Mouse (Mus musculus): ENCODE measurements at regions not wholly inside any gene's neighbourhood (a gene's known extent, or its start where the extent isn't known, plus 50 kb on each side); places are given as distances from the start of the nearest gene placed in this dataset.
"Not testable (repeated sequence)": the region's sequence is repeated elsewhere in the genome, so short reads cannot be mapped to it uniquely, and the experiment has no call there.

DNA sequence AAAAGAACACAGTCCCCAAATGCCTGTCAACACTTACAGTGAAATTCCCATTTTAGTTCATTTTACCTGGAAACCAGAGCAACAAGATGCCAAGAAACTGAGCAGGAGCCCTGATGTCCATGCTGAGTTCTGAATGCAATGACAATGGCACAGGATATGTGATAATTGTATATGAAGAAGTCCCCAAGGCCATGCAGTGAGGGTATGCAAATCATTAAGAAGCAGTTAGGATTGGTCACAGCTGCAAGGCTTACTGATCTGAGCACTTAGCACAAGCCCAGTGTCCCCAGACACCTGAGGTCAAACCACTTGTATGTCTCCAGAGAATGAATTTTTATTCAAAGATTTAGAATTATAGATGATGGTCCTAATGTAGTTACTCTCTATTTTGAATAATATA, 419.0 kb upstream of the Tacstd2 start:
- not testable (repeated sequence) for H3K27me3 ChIP-seq (ENCODE audit: control insufficient read depth, insufficient read depth, low read length, poor library complexity, severe bottlenecking)
- DNase-seq (ENCODE audit: low read depth, low spot score), result peak; percentile 7

DNA sequence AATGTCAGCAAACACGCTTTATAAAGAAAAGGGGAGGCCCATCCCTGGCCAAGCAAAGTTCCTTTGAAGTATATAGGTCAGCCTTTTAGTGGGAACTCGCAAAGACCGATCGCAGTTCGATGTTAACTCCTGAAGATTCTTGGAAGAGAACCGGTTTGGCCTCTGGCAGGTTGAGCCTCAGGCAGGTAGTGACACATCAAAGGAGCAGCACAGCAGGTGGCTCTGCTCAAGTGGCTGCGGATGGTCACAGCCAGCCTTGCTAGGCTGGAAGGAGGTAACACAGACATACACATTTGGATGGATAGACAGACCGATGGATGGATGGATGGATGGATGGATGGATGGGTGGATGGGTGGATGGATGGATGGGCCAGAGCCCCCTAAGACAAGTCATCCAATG, 395.9 kb upstream of the Tacstd2 start:
- not testable (repeated sequence) for H3K36me3 ChIP-seq (ENCODE audit: control insufficient read depth, insufficient read depth, low read length, poor library complexity, severe bottlenecking); DNase-seq (ENCODE audit: low read depth, low spot score); H3K27me3 ChIP-seq (ENCODE audit: control insufficient read depth, insufficient read depth, low read length, poor library complexity, severe bottlenecking)

More for the DNA sequence above, 419.0 kb upstream of the Tacstd2 start:
- H3K36me3 ChIP-seq (ENCODE audit: control insufficient read depth, insufficient read depth, low read length, poor library complexity, severe bottlenecking), result not testable (repeated sequence)

DNA sequence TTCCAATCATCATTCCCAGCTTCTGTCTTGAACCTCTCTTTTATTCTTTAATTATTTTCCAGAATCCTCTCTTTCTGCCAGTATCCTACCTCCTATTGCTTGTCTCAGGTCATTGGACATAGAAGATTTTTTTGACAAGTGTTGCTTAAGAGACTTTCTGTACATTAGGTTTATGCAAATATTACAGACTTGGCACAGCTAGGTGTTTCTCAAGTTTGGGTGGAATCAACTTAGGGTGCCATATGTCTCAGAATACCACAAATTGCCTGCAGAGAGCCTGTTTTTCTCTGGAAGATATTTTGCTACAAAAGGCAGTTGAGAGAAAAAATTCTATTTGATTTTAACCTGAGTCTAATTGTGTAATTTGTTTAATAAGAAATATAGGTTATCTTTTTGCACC, 386.9 kb upstream of the Tacstd2 start:
- Histone ChIP-seq H3K36me3 (ENCODE audit: control insufficient read depth, insufficient read depth, low read length, poor library complexity, severe bottlenecking) (no peaks in the 10 kb centered on the region), H3K27me3 (ENCODE audit: control insufficient read depth, insufficient read depth, low read length, poor library complexity, severe bottlenecking) (no peaks in the 10 kb centered on the region)
- DNase-seq (ENCODE audit: low read depth, low spot score), result no peak

DNA sequence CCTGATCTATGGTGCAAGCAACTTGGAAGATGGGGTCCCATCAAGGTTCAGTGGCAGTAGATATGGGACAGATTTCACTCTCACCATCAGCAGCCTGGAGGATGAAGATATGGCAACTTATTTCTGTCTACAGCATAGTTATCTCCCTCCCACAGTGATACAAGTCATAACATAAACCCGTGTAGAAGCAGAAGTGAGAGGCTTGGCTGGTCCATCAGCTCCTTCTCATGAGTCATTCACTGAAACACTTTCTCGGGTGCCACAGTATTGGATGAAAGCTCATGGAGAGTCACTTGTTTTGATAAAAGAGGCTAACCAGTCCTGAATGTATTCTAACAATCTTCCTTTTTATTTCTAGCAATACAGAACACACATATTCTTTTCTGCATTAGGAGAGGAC, 378.3 kb upstream of the Tacstd2 start:
- Histone ChIP-seq H3K27me3 (ENCODE audit: control insufficient read depth, insufficient read depth, low read length, poor library complexity, severe bottlenecking) (no peaks in the 10 kb centered on the region), H3K36me3 (ENCODE audit: control insufficient read depth, insufficient read depth, low read length, poor library complexity, severe bottlenecking) (no peaks in the 10 kb centered on the region)
- peak; percentile 12 for DNase-seq (ENCODE audit: low read depth, low spot score)

DNA sequence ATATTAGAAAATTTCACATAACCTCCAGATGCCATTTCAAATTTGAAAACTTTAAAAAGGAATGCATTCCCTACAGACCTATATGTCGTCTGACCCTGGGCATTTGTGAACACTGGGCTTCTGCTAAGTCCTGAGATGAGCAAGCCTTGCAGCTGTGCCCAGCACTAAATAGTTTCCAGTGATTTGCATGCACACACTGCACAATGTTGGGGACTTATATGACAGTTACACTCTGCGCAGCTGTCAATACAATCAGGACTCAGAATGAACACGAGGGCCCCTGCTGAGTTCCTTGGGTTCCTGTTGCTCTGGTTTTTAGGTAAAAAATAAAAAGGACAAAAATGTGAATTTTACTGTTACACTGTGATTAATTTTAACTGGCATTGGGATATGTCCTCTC, 377.7 kb upstream of the Tacstd2 start:
- no peaks in the 10 kb centered on the region for H3K36me3 ChIP-seq (ENCODE audit: control insufficient read depth, insufficient read depth, low read length, poor library complexity, severe bottlenecking)
- H3K27me3 ChIP-seq (ENCODE audit: control insufficient read depth, insufficient read depth, low read length, poor library complexity, severe bottlenecking), result no peaks in the 10 kb centered on the region
- DNase-seq (ENCODE audit: low read depth, low spot score), result peak; percentile 4

DNA sequence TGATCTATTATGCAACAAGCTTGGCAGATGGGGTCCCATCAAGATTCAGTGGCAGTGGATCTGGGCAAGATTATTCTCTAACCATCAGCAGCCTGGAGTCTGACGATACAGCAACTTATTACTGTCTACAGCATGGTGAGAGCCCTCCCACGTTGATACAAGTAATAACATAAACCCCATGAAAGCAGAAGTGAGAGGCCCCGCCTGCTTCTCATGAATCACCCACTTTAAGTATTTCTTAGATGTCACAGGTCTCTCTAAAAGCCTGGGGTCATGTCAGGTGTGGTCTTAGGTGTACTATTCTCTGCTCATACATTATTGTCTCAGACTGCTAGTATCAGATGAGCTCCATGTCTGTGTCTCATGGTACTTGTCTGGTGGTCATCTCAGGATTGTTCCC, 360.9 kb upstream of the Tacstd2 start:
- Histone ChIP-seq H3K27me3 (ENCODE audit: control insufficient read depth, insufficient read depth, low read length, poor library complexity, severe bottlenecking) (no peaks in the 10 kb centered on the region), H3K36me3 (ENCODE audit: control insufficient read depth, insufficient read depth, low read length, poor library complexity, severe bottlenecking) (no peaks in the 10 kb centered on the region)
- peak; percentile 57 for DNase-seq (ENCODE audit: low read depth, low spot score)

DNA sequence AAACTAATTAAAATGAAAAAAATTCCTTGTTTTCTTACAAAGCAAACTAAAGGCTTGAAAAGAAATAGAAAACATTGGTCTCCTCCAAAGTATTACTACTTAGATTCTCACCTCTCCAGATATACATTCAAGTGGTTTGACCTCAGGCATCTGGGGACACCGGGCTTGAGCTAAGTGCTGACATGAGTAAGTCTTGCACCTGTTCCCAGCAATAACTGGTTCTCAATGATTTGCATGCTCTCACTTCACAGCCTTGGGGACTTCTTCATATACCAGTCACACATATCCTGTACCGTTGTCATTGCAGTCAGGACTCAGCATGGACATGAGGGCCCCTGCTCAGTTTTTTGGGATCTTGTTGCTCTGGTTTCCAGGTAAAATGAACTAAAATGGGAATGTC, 360.3 kb upstream of the Tacstd2 start:
- Histone ChIP-seq H3K27me3 (ENCODE audit: control insufficient read depth, insufficient read depth, low read length, poor library complexity, severe bottlenecking) (no peaks in the 10 kb centered on the region), H3K36me3 (ENCODE audit: control insufficient read depth, insufficient read depth, low read length, poor library complexity, severe bottlenecking) (no peaks in the 10 kb centered on the region)
- DNase-seq (ENCODE audit: low read depth, low spot score), result peak; percentile 50

DNA sequence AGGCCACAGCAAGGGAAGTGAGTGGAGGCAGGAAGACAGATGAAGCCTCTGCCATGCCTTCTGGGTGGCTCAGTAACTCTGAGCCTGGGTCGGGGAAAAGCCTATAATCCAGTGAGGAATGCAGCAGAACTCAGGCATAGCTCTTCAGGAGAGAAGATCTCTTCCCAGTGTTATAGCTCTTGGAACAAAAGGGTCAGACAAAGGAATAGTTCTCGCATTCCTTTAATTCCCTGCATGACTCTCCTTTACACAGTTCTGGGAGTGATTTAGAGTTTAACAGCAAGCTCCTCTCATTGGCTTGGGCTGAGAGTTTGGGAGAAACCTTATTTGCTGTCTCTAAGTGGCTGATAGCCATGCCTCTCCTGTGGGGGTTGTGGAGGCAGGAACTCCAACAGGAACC, 352.0 kb upstream of the Tacstd2 start:
- no peaks in the 10 kb centered on the region for H3K36me3 ChIP-seq (ENCODE audit: control insufficient read depth, insufficient read depth, low read length, poor library complexity, severe bottlenecking)
- no peaks in the 10 kb centered on the region for H3K27me3 ChIP-seq (ENCODE audit: control insufficient read depth, insufficient read depth, low read length, poor library complexity, severe bottlenecking)
- no peak for DNase-seq (ENCODE audit: low read depth, low spot score)

DNA sequence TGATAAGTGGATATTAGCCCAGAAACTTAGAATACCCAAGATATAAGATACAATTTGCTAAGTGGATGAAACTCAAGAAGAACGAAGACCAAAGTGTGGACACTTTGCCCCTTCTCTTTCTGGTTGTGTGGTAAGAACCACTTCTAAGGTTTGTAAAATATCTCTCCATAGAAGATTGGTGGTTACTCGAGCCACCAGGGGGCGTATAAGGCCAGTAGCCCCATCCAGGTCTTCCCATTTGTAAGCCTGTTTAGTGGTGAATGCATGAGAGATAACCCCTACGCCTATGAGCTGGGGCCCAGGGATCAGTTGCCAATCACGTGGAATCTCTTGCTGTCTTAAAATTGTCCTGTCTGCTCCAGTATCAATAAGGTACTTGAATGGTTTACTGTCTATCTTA, 349.3 kb upstream of the Tacstd2 start:
- DNase-seq (ENCODE audit: low read depth, low spot score), result no peak
- Histone ChIP-seq H3K36me3 (ENCODE audit: control insufficient read depth, insufficient read depth, low read length, poor library complexity, severe bottlenecking) (no peaks in the 10 kb centered on the region), H3K27me3 (ENCODE audit: control insufficient read depth, insufficient read depth, low read length, poor library complexity, severe bottlenecking) (no peaks in the 10 kb centered on the region)

DNA sequence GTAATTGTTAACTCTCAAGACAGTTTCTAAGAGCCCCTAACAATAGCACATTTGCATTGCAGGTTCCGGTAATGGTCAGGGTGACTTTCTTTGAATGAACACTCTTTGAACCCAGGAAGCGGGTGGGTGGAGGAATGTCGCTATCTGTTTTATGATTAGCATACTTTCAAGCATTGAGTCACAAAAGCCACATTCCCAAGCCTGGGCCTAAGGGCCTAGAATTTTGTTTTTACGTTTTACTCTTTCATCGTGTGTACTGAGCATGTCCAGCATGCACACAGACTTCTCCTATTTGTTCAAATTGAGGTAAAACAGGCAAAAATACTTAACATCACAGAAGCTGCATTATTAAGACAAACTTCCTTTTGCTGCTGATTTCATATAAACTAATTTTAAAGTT, 345.9 kb upstream of the Tacstd2 start:
- not testable (repeated sequence) for H3K36me3 ChIP-seq (ENCODE audit: control insufficient read depth, insufficient read depth, low read length, poor library complexity, severe bottlenecking); DNase-seq (ENCODE audit: low read depth, low spot score); H3K27me3 ChIP-seq (ENCODE audit: control insufficient read depth, insufficient read depth, low read length, poor library complexity, severe bottlenecking)

DNA sequence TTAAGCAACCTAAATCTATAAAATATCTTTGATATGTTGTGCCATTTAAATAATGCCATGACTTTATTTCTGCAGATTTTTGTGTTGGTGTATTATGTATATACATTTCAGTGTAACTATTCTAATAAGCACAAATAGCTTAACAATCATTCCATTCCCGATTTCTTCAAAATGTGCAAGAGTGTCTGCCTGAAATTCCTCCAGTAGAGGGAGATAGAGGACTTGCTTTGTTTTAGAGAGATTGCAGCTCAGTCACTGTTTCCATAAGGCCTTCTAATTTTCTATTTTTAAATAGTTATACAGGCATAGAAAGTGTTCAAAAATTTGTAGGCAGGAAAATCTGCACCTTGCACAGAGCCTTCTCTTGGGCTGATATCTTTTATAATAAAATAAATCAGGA, 322.3 kb upstream of the Tacstd2 start:
- not testable (repeated sequence) for DNase-seq (ENCODE audit: low read depth, low spot score); H3K27me3 ChIP-seq (ENCODE audit: control insufficient read depth, insufficient read depth, low read length, poor library complexity, severe bottlenecking); H3K36me3 ChIP-seq (ENCODE audit: control insufficient read depth, insufficient read depth, low read length, poor library complexity, severe bottlenecking)

DNA sequence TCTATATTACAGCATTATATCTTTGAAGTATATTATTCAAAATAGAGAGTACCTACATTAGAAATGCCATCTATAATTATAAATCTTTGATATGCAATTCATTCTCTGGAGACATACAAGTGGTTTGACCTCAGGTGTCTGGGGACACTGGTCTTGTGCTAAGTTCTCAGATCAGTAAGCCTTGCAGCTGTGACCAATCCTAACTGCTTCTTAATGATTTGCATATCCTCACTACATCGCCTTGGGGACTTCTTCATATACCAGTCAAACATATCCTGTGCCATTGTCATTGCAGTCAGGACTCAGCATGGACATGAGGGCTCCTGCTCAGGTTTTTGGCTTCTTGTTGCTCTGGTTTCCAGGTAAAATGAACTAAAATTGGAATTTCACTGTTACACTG, 303.9 kb upstream of the Tacstd2 start:
- not testable (repeated sequence) for H3K27me3 ChIP-seq (ENCODE audit: control insufficient read depth, insufficient read depth, low read length, poor library complexity, severe bottlenecking); H3K36me3 ChIP-seq (ENCODE audit: control insufficient read depth, insufficient read depth, low read length, poor library complexity, severe bottlenecking)
- DNase-seq (ENCODE audit: low read depth, low spot score), result peak; percentile 52

DNA sequence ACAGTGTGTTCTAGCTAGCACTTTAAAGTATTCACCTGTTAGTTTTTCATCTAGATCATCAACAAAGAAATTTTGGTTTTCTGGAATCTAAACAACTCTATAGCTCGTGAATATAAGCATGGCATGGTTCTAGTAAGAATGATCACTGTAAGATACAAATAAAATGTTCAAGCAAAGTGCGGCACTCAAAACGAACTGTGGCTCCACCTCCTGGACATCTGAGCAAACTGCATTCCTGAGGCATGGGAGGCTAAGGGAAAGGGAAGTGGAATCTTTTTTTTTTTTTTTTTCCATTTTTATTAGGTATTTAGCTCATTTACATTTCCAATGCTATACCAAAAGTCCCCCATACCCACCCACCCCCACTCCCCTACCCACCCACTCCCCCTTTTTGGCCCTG, 276.9 kb upstream of the Tacstd2 start:
- DNase-seq (ENCODE audit: low read depth, low spot score), result peak; percentile 52
- H3K27me3 ChIP-seq (ENCODE audit: control insufficient read depth, insufficient read depth, low read length, poor library complexity, severe bottlenecking); H3K36me3 ChIP-seq (ENCODE audit: control insufficient read depth, insufficient read depth, low read length, poor library complexity, severe bottlenecking): not testable (repeated sequence)

DNA sequence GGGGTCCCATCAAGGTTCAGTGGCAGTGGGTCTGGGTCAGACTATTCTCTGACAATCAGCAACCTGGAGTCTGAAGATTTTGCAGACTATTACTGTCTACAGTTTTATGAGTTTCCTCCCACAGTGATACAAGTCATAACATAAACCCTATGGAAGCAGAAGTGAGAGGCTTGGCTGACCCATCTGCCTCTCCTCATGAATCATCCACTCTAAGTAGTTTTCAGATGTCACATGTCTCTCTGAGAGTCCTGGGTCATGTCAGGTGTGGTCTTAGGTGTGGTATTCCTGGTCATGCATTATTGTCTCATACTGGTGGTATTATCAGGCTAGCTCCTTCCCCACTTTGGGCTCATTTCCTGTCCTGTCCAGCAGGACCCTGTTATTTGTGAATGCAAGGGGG, 255.8 kb upstream of the Tacstd2 start:
- no peaks in the 10 kb centered on the region for H3K27me3 ChIP-seq (ENCODE audit: control insufficient read depth, insufficient read depth, low read length, poor library complexity, severe bottlenecking)
- no peaks in the 10 kb centered on the region for H3K36me3 ChIP-seq (ENCODE audit: control insufficient read depth, insufficient read depth, low read length, poor library complexity, severe bottlenecking)
- DNase-seq (ENCODE audit: low read depth, low spot score), result peak; percentile 1

DNA sequence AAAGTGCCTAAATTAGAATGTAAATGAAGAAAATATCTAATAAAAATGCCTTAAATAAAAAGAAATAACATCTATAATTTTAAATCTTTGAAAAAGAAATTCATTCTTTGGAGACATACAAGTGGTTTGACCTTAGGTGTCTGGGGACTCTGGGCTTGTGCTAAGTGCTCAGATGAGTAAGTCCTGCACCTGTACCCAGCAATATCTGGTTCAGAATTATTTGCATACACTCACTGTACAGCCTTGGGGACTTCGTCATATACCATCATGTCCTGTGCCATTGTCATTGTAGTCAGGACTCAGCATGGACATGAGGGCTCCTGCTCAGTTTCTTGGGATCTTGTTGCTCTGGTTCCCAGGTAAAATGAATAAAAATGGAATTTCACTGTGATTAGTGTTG, 255.1 kb upstream of the Tacstd2 start:
- no peaks in the 10 kb centered on the region for H3K36me3 ChIP-seq (ENCODE audit: control insufficient read depth, insufficient read depth, low read length, poor library complexity, severe bottlenecking)
- DNase-seq (ENCODE audit: low read depth, low spot score), result peak; percentile 10
- H3K27me3 ChIP-seq (ENCODE audit: control insufficient read depth, insufficient read depth, low read length, poor library complexity, severe bottlenecking), result no peaks in the 10 kb centered on the region

DNA sequence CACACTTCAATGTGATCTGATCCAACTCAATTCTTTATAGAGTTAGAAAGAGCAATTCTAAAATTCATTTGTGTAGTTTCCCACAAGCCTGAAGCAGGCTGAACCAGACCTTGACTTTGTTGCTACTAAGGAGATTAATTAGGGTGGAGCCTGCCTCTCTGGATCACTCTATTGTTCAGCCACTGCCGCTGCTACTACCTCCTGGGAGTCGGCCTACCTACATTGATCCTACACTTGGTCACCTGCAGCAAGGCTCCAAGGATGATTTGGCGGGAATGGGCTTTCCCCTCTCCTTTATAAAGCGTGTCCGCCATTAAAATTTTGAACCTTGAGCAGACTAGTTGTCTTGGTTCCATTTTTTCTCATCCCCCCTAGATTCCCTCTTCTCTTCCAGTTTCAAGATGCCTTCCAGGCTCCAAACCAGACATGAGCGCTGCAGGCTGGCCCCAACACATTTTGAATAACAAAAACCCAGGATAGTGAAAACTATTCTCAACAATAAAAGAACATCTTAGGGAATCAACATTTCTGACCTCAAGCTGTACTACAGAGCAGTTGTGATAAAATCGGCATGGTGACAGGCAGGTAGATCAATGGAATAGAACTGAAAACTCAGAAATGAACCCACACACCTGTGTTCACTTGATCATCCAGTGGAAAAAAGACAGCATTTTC, 251.6 kb upstream of the Tacstd2 start:
- H3K36me3 ChIP-seq (ENCODE audit: control insufficient read depth, insufficient read depth, low read length, poor library complexity, severe bottlenecking), result no peaks in the 10 kb centered on the region
- H3K27me3 ChIP-seq (ENCODE audit: control insufficient read depth, insufficient read depth, low read length, poor library complexity, severe bottlenecking), result no peaks in the 10 kb centered on the region
- no peak for DNase-seq (ENCODE audit: low read depth, low spot score)

Data from splenic B cell, adult 2 months (primary cell).